Mouse (Mus musculus) gastrocnemius, adult 2 months (tissue): ENCODE measurements around the gene Spdye4b. TPM values are rescaled to one million over a fixed set of nuclear protein-coding genes. Genes with fewer than 3 reads are reported as not detected.
A peak's percentile ranks its signal among the peaks of the same experiment; 100 is the strongest.
"Not testable (repeated sequence)": the region's sequence is repeated elsewhere in the genome, so short reads cannot be mapped to it uniquely, and the experiment has no call there.

Experiments
- DNase-seq: peaks from one replicate; pipeline ENCODE4 v3.0.0; 2022
- H3K27ac ChIP-seq: fragments of 200-600 bp; 2 replicates; pipeline ENCODE4 v1.8.1; 2022; ENCODE audit warnings: mild to moderate bottlenecking
- H3K4me3 ChIP-seq: fragments of 200-600 bp; 2 replicates; pipeline ENCODE4 v1.8.1; 2022; ENCODE audit warnings: mild to moderate bottlenecking, moderate library complexity
- CTCF ChIP-seq: fragments of 200-600 bp; IDR thresholded peaks from 2 replicates; pipeline ENCODE4 v1.8.1; 2022; ENCODE audit warnings: antibody characterized with exemption, mild to moderate bottlenecking, moderate library complexity
- intact Hi-C: fragments of 180-260 bp; cut with DNase I; formaldehyde crosslinking; loops from one replicate; pipeline ENCODE4 v1.15.1; 2025
- long read RNA-seq, 2 experiments: library from polyadenylated mRNA; stranded (forward); transcript quantifications; one replicate each; pipeline ENCODE4 v2.0.0; 2021
- total RNA-seq, 2 experiments: library from RNA; stranded (reverse); gene quantifications; 2 replicates each; pipeline ENCODE4 v1.2.3; 2021

Gene Spdye4b
- not detected for total RNA-seq
- long read RNA-seq, experiment 1 = 0 reads
- long read RNA-seq, experiment 2 = 0 reads

- Histone ChIP-seq H3K27ac (peak within 1 kb of the TSS; percentile 89), H3K4me3 (peak within 1 kb of the TSS; percentile 87)
- peak; percentile 95 for DNase-seq
- no peak for TF ChIP-seq CTCF
- intact Hi-C loops = loop anchor here (1.0 kb wide), 1 partner anchor 55 kb away; the partner anchor contains the start of gene Zfp12
Measured at GRCm38 (mm10) chr5:143180255-143181076, at the start of gene Spdye4b, which contains the start of gene Rbak. Spdye4b (plus strand) TSS chr5:143181017. Rbak (minus strand) TSS chr5:143180775.

- no peak for DNase-seq
- no peak for TF ChIP-seq CTCF
- intact Hi-C loops = no loop called here
- H3K27ac ChIP-seq = no peak overlapping the region
- no peak overlapping the region for H3K4me3 ChIP-seq
Measured at GRCm38 (mm10) chr5:143132935-143133514, 47.8 kb upstream of the Spdye4b start.

- H3K27ac ChIP-seq, DNase-seq, intact Hi-C loops, H3K4me3 ChIP-seq: not testable (repeated sequence)
Measured at GRCm38 (mm10) chr5:143134216-143135010, 46.4 kb upstream of the Spdye4b start.

- no peak overlapping the region for H3K4me3 ChIP-seq
- no peak overlapping the region for H3K27ac ChIP-seq
- no peak for DNase-seq
- TF ChIP-seq CTCF = no peak
- intact Hi-C loops = no loop called here
Measured at GRCm38 (mm10) chr5:143135042-143135441, 45.8 kb upstream of the Spdye4b start.

- Histone ChIP-seq H3K27ac (no peak overlapping the region), H3K4me3 (no peak overlapping the region)
- no peak for DNase-seq
- no peak for TF ChIP-seq CTCF
- intact Hi-C loops = no loop called here
Measured at GRCm38 (mm10) chr5:143137580-143137979, 43.2 kb upstream of the Spdye4b start.

- intact Hi-C loops = no loop called here
- Histone ChIP-seq H3K27ac (0 out of 2 replicates have a peak within 1 kb of the TSS, but pooled peaks have one; percentile 20), H3K4me3 (no peak within 1 kb of the TSS)
- DNase-seq = no peak
- no peak for TF ChIP-seq CTCF
Measured at GRCm38 (mm10) chr5:143147481-143147880, 33.3 kb upstream of the Spdye4b start, which contains the start of gene Olfr718-ps1. Olfr718-ps1 (minus strand) TSS chr5:143147581.

- no peak for DNase-seq
- no peak for TF ChIP-seq CTCF
- intact Hi-C loops = no loop called here
- H3K4me3 ChIP-seq = no peak overlapping the region
- no peak overlapping the region for H3K27ac ChIP-seq
Measured at GRCm38 (mm10) chr5:143148661-143149060, 32.2 kb upstream of the Spdye4b start.

GRCm38 (mm10) chr5:143149536-143149935, 31.3 kb upstream of the Spdye4b start:
- Histone ChIP-seq H3K4me3 (no peak overlapping the region), H3K27ac (no peak overlapping the region)
- no peak for DNase-seq
- TF ChIP-seq CTCF = no peak
- intact Hi-C loops = no loop called here

- no peak overlapping the region for H3K27ac ChIP-seq
- no peak for DNase-seq
- intact Hi-C loops = no loop called here
- TF ChIP-seq CTCF = no peak
- H3K4me3 ChIP-seq = no peak overlapping the region
Measured at GRCm38 (mm10) chr5:143150044-143150443, 30.8 kb upstream of the Spdye4b start.

GRCm38 (mm10) chr5:143153756-143154155, 27.1 kb upstream of the Spdye4b start:
- Histone ChIP-seq H3K4me3 (no peak overlapping the region), H3K27ac (no peak overlapping the region)
- intact Hi-C loops = no loop called here
- TF ChIP-seq CTCF = no peak
- DNase-seq = no peak

- H3K27ac ChIP-seq = no peak overlapping the region
- no peak for DNase-seq
- intact Hi-C loops = no loop called here
Measured at GRCm38 (mm10) chr5:143155534-143155933, 25.3 kb upstream of the Spdye4b start.

GRCm38 (mm10) chr5:143165508-143166070, 15.2 kb upstream of the Spdye4b start:
- TF ChIP-seq CTCF = no peak
- H3K4me3 ChIP-seq = peak overlapping the region; percentile 19
- intact Hi-C loops = no loop called here
- DNase-seq = peak; percentile 18
- no peak overlapping the region for H3K27ac ChIP-seq

More at GRCm38 (mm10) chr5:143155534-143155933, 25.3 kb upstream of the Spdye4b start:
- no peak for TF ChIP-seq CTCF
- no peak overlapping the region for H3K4me3 ChIP-seq
